Mouse (Mus musculus) cerebellum, postnatal 10 days (tissue): ENCODE measurements around the gene Lst1.

Experiments
- DNase-seq, 2 experiments: peaks; one replicate each; pipeline ENCODE4 v3.0.0; 2021; ENCODE audit warnings: mixed read lengths in 2 of 2

Lst1 gene

GRCm38 (mm10) chr17:35158850-35159593, 29.2 kb downstream of the Lst1 start:
- DNase-seq = no peak

DNA sequence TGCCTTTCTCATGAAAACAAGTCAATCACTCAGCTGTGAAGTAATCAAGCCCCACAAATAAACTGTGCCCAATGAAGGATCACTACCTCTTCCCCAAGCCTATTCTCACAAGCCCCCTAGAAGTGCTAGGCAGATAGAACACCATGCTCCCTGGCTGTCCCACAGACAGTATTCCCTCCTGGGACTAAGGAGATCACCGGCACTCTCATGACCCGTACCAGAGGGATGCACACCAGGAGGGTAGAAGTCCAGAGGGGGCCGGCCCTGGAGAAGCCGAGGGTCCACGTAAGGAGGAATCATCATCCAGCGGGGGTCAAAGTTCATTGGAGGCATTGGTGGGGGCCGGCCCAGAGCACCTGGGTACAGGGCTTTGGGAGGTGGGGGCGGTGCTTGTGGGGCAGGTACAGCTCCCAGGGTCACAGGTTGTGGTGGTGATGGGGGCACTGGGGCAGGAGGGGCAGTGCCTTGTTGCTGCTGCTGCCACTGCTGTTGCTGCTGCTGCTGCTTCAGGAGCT, 30.5 kb downstream of the Lst1 start:
- DNase-seq = no peak

DNA sequence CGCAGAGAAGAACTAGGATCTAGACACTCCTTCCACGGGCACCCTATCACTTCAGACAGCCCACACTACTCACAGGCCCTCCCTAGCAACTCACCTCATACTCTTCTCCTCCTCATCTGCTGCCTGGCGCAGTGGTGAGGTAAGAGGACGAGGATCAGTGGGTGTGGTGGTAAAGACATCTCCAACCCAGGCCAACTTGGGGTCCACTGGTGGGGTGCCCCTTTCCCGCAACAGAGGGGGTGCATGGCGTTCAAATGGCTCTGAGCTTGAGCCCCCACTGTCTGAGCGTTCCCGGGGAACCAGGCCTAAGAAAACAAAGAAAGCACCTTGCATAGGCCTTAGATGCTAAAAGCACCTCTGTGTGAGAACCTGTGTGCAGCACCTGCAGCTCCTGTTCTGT, 31.0 kb downstream of the Lst1 start:
- DNase-seq = no peak

GRCm38 (mm10) chr17:35156461-35157200, 31.6 kb downstream of the Lst1 start:
- DNase-seq = no peak

DNA sequence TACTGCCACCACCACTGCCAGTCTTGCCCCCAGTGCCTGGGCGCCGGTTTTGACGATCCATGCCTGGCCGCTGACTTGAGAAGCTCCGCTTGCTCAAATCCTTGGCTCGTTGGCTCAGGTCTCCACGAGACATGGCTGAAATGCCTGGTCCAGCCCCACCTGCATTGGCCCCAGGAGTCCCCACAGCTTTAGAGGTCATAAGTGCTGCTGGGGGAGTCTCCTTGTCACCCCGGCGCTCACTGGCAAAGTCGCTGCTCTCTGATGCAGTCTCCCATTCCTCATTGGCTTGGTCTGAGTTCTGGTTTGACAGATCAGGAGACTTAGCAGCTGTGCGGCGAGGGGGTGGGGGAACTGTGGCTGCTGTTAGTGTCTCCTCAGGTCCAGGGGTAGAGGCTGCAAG, 32.8 kb downstream of the Lst1 start:
- no peak for DNase-seq

DNA sequence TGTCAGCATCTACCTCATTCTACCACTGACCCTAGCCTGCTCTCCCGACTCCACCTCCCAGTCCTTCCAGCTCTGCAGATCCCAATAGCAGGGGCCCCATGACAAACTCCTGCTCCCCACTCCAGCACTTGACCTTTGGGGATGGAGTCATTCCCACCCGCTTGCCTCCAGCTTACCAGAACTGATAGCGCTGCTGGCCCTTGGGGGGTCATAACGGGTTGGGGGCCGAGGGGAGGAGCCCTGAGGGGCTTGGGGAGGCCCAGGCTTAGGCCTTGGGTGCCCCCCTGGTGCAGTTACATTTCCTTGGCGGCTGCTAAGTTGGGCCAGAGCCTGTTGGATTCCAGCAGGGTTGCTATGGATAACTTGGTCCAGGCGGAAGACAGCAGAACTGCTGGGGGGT, 33.6 kb downstream of the Lst1 start:
- DNase-seq = no peak

DNA sequence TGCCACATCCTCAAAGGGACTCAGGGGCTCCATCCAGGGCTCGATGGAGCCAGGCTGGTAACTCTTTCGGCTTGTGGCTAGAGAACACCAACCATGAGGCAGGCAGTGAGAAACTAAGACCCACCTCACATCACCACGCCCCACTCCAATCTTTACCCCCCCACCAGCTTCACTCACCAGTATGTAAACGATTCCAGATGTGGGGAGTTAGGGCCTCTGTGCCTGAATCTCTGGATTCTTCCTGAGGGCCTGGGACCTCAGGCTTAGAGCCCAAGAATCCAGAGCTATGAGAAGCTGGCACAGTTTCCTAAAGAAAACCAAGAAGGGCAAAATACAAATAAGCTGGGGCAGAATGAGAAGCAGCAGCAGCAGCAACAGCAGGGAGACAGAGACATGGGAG, 34.3 kb downstream of the Lst1 start:
- DNase-seq = no peak

- DNase-seq = no peak
Observed at GRCm38 (mm10) chr17:35153077-35153476, 35.2 kb downstream of the Lst1 start.

DNA sequence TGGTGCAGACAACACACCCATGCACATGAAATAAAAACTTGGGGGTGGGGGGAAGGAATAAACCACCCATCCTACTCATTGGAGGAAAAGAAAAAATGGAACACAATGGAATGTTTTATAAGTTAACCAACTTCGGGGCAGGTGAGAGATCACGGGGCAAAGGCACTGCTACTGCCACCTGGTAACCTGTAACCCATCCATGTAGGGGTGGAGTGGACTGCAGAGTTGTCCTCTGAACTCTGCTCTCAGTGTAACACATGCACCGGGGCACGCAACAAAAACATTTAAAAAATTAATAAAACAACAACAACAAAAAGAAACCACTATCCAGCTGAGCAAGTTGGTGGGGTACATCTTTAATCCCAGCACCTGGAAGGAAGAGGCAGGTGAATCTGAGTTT, 36.1 kb downstream of the Lst1 start:
- DNase-seq = no peak

GRCm38 (mm10) chr17:35147922-35148639, 40.2 kb downstream of the Lst1 start:
- no peak for DNase-seq

GRCm38 (mm10) chr17:35147348-35147747, 40.9 kb downstream of the Lst1 start:
- DNase-seq = no peak

DNA sequence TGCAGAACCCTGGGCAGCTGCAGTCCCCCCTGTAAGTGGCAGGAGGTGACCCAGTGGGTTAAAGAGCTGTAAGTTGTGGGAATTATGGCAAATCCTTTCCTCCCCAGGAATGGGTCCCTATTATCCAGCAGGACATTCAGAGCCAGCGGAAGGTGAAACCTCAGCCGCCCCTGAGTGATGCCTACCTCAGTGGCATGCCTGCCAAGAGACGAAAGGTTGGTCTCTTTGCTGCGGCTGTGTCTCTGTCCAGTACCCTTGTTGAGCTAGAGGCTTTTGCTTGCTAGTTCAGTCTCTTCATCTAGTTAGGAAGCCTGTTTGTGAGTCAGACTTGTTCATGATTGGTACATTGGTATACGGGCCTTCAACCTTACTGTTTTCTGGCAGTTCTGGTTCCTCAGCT, 42.1 kb downstream of the Lst1 start:
- no peak for DNase-seq

DNA sequence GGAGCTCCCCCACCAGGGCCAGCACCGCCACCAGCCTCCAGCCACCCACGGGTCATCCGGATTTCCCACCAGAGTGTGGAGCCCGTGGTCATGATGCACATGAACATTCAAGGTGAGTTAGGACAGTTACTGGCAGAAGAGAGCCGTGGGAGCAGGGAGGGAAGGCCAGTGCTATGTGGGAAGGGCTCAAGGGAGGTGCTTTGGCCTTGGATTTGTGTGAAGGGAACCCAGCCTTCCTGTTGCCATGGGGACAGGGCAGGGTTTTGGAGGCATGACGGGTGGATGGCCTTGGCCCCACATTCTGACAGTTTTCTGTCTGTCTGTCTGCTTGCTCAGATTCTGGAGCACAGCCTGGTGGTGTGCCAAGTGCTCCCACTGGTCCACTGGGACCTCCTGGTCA, 46.3 kb downstream of the Lst1 start:
- no peak for DNase-seq

- no peak for DNase-seq
Observed at GRCm38 (mm10) chr17:35140490-35140996, 47.7 kb downstream of the Lst1 start.

GRCm38 (mm10) chr17:35139269-35139668, 49.0 kb downstream of the Lst1 start:
- no peak for DNase-seq

DNA sequence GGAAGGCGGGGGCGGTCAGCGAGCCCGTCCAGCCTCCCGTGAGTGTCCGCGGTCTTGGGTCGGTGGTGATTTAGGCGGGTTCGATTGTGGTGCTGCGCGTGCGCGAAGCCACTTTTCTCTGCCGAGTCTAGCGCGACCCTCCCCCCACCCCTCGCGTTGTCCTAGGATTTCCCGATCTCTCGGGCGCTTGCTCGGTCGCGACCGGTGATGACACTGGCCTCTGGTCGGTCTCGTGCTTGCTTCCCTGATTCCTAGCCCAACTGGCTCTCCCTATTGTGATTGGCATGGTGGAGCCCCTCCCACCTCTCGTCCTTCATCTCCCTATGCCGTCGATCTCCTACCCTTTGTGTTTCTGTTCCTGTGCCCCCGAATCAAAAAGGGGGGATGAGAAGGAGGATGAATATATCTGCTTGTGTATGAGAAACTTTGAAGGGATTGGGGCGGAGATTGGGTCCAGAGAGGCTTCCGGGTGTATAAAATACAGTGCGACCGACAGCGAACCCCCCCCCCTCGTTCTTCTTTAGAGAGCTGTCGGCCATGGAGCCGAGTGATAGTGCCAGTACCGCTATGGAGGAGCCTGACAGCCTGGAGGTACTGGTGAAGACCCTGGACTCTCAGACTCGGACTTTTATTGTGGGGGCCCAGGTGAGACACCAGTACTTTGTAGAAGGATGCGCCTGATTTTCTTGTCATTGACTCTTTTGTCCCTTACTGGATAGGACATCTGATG, 52.5 kb downstream of the Lst1 start:
- DNase-seq = no peak
